Mouse (Mus musculus) spleen, postnatal 10 days (tissue): ENCODE data around the gene Grb10.

Experiments used
- DNase-seq, 2 experiments: peaks; one replicate each; pipeline ENCODE4 v3.0.0; 2021 to 2022; ENCODE audit warnings: low spot score in 2 of 2

Grb10 gene

DNA sequence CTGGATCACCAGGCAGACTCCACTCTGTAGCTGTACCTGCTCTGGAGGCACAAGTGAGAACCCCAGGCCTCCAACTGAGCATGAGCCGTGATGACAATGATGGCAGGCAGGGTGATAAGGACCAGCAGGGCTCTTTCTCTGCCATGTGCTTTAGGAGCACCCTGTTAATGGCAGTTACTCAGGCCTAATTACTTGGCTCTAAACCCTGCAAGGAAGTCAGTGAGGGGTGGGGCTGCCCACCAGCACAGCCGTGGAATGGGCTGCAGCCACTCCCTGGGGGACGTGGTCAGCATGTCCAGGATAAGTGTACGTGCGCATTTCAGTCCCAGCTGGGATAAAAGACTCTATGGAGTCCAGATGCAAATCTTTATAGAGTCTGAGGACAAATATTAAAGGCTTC is 5.7 kb downstream of the Grb10 start:
- no peak for DNase-seq

DNA sequence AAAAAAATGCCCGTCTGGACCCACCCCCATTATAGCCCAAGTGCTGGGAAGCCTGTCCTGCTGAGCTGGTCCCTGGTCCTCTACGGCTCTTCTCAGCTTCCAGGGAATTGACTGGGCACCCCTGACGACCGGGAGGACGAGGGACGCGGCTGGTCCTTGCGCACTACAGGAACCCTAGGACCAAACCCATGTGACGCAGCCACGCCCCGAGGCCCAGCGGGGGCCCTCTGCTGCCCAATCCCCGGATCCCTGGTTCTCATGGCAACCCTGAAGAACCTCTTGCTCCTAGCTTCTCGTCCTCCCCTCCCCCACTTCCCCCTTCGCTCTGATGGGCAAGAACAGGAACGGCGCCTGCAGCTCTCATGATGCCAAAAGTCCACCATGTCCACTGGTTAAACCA is 11.8 kb downstream of the Grb10 start:
- DNase-seq = no peak

DNA sequence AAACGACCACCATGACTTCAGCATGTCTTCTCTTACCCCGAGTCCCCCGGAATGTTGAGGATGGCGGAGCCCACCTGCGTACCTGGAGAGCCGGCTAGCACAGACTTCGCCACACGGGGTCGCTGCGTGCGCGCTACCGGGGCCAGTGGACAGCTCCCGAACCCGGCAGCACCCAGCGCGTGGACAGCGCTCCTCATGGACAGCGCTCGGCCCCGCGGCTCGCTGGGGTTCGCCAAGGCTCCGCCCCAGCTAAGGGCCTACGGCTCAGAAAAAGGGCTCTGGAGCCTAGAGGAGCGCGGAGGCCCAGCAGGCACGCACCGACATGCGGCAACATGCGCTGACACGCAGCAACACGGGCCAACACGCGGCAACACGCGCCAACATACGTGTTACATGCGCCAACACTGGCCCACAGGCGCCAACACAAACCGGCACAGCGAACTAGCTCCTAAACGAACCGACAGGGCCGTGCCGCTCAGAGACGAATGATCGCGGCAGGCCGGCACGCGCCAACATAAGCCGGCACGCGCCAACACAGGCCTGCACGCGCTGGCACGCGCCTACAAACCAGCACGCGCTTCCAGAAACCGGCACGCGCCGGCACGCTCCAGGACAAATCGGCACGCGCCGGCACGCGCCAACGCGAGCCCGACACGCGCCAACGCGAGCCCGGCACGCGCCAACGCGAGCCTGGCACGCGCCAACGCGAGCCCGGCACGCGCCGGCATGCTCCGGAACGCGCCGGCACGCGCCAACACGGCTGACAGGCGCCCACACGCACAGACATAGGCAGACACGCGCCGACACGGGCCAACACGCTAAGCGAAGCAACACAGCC is 12.5 kb downstream of the Grb10 start:
- peak in 1 of 2 experiments; percentile 54 for DNase-seq

DNA sequence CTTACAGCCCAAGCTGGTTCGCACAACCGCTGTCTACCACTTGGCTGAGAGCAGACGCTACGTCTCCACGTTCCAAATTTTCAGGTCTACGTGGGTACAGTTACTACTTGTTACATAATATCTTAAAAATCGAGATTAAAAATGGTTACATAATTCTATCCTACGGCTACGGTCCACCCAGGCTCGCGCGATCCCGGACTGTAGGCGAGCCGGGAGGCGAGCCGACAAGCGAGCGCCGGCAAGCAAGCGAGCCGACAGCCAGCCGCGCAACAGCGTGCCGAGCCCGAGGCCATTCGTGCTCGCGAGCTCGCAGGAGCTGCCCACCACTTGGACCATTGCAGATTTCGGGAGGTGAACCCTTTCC is 13.1 kb downstream of the Grb10 start:
- no peak for DNase-seq

DNA sequence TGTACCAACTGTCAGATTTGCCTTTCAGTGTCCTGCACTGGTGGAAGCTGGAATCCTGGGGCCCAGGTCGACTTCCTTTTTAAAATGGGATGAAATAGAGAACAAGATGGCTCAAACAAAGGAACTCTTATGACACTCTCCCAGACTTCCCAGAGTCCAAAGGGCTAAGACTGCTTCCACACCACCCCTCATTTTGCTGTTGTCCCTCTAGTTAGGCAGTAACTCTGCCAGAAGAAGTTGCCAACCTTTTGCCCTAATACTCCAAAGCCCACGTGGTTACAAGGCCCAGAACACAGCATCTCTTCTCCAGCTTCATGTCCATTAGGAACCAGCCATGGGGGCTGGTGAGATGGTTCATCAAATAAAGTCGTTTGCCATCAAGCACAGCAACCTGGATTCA is 15.4 kb downstream of the Grb10 start:
- no peak for DNase-seq

DNA sequence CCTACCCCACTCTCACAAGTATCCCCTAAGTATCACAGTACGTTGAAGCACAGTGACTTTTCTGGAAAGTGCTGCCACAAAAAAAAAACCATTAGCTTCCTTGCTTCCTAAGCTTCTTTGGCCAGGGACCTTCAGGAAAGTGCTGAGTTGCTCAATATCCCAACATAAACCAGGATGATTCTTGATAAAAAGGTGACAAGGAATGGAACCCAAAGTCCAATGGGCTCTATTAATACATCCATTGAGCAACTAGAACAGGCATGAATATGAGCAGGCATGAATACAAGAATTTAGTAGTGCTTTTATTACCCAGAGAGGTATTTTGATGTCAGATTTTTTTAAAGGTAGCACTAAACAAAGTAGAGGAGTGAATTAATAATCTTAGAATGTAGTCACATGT is 18.8 kb downstream of the Grb10 start:
- DNase-seq = no peak

DNA sequence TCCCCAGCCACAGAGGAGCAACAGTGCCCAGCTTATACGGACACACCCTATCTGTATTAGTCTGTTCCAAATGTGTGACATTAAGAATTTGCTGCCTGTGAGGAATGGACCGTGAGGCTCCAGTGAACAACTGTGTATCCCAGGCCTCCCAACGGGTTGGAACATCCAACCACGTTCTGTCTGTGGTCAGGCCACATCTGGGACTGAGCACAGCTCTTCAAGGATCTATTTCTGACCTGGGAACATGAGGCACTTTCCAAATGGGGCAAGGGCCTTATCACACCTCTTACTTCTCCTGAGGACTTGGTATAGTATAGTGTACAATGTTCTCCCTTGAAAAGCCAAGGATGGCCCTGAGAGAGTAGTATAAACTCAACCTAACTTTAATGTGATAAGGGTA is 19.9 kb downstream of the Grb10 start:
- no peak for DNase-seq

DNA sequence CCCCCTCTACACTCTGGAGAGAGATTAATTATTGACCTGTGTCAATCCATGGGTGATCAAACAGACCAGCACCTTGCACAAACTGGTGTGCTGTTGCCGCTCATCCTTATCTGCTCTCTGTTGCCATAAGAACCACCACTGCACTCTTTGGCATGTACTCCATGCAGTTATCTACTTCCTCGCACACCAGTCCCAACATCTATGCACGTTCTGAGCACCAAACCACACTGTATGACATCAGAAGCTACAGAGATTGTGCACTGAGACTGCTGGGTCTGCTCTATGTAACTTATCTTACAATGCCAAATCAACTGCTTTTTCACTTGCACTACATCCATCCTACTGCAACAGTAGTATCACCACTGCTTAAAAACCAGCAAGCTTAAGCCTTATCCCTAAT is 28.4 kb downstream of the Grb10 start:
- DNase-seq = no peak

DNA sequence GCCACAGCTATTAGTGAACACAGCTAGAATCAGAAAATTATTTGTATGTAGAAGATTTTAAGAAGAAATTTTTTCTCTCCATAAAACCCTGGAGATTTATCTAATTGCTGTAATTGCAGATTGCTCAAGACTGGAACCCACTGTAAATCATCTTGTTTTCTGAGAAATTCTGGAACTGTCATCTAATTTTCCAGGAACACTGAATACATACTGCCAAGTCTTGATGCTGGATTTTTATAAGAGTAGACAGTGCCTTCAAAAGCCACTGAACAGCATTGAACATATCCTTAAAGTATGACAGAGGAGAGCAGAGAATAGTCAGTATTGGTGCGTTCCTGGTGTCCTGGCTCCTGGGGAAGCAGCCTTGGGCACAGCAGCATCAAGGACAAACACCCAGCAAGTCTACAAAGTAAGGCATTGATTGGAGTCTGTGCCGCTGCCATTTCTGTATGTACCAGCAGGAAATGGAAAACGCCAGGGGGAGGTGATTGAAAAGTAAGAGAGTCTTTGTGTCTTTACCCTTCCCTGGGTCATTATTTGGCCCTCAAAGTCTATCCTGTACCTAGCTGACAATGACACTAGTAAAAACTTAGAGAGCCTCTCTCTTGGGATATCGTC is 38.1 kb downstream of the Grb10 start:
- no peak for DNase-seq

DNA sequence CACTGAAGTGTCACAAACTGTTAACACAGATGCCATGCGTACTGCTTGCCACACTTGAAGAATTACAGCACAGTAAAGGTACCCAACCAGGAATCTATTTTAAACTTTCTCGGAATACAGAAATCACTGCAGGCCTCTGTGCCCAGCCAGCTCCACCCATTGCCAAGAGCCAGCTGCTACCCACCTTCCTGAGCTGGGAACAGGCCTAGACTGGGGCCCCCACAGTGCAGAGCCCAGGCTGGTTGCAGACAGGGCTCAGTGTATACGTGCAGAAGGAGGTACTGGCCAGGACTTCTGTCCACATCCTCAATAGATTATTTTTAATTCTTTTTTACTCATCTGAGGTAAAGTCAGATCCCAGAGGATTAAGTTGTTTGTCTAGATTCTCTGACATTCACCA is 39.6 kb downstream of the Grb10 start:
- no peak for DNase-seq

DNA sequence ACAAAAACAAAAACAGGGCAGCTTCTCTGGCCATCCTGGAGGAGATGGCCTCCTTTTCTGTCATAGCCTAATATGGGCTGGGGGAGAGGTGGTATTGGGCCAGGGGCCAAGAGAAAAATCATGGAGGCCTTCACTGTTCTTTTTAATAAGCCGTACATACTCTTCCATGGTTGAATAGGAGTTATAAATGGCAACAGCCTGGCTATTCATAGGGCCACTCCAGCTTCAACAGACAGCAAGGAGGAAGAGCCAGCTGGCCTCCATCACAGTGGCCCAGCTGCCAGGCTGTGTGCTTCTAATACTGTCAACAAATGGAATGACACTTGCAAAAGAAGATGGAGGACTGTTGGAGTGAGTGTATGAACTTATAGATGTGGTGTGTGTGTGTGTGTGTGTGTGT is 41.4 kb downstream of the Grb10 start:
- no peak for DNase-seq

DNA sequence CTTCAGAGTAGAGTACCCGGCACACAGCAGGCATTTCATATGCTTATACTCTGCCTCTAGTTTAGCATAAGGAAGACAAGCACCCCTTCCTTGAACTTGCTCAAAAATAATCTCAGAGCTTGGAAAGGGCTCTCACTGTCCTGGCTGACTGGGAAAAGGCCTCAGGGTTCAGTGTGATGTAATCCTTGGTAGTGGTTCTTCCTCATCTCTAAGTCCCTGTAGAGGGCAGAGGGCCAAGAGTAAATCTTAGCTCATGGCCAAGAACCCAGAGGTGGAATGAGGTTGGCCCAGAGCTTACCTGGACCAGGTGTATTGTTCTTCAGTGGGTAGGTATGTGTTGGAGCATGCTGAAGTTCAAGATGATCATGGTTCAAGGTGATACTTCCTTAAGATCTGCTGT is 43.1 kb downstream of the Grb10 start:
- DNase-seq = no peak

DNA sequence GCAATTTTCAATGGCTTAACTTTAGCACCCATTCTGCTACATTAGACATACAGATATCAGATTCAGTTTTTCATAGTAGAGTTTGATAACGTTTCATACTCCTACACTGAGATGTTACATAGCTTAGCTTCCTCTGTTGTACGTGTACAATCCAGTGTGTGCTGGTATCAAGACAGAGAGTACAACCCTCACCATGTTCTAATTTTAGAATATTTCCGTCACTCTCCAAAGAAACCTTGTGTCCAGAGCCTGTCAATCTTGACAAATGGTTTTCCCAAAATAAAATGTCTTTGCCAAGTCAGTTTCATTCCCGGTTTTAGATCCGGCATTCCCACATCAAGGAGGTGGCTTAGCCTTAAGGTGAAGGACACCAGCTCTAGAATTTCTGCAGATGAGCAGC is 44.7 kb downstream of the Grb10 start:
- no peak for DNase-seq

DNA sequence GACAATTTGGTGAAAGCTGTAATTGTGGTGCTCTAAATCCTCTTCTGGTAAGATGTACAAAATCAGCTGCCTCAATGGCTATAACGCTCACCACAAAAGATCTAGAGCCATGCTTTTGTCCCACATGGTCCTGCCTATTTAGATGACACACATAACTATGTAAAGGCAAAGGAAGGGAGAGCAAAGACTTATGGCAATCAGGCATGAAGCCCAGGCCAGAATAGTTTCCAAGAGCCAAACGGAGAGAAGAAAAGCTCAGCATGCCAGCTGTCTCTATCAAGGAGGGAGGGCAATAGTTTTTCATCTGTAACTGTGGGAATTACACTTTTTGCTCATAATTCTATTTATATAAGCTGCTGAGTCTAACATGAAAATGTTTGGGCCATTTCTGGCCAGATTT is 45.3 kb downstream of the Grb10 start:
- no peak for DNase-seq

DNA sequence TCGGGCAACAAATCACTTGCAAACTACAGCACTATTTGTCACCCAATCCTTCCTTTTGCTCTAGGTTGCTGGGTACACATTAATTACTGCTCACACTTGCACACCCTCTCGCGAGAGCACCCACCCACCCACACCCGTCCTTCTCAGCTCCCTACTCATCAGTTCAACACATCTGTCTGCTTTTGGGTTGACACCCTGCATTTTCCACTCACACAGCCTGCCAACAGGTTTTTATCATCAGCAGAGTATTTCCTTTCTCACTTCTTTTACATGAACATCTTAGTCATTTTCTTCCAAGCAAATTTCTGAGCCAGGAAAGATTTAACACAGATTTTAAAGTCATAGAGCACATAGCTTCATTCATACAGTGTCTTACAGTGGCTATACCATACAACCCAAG is 48.6 kb downstream of the Grb10 start:
- DNase-seq = no peak

DNA sequence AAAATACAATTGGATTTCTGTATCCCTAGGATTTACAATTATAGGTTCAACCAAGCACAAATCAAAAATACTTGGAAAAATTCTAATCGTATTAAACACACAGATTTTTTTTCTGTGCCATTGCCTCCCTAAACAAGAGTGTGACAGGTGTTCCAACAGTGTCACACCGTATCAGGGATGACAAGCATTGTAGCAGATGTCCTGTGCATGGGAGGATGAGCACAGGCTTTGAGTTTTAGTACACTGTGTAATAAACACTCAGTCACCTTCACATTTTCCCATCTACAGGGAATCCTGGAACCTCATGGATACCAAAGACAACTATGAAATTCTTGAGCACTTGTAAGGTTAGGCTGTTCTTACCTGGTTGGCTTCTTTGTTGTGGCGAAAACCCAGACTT is 51.2 kb downstream of the Grb10 start:
- DNase-seq = no peak

DNA sequence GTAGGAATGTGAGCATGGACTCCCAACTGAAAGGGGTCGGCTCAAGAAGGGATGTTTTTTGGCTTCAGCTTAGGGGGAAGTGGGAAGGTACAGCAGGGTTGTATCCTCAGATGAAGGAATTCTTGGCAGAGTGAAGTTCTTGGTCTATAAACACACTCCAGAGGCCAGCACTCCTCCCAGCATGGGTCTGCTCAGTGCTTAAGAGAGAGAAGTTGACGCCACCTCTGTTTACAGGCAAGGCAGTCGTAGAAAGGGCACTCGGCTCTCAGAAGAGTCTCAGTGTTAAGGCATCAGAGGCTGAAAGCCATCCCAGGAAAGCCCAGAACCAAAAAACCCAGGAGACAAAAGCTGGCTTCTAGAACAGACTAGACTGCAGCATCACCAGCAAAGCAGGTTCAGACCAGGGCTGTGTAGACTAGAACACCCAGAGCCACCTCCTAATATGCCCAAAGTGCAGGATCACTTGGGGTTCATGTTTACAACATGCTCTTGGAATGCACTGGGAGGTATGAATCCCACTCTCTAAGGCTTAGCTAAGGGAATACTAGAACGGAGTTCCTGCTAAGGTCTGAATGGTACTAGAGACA is 59.8 kb downstream of the Grb10 start:
- DNase-seq = no peak

DNA sequence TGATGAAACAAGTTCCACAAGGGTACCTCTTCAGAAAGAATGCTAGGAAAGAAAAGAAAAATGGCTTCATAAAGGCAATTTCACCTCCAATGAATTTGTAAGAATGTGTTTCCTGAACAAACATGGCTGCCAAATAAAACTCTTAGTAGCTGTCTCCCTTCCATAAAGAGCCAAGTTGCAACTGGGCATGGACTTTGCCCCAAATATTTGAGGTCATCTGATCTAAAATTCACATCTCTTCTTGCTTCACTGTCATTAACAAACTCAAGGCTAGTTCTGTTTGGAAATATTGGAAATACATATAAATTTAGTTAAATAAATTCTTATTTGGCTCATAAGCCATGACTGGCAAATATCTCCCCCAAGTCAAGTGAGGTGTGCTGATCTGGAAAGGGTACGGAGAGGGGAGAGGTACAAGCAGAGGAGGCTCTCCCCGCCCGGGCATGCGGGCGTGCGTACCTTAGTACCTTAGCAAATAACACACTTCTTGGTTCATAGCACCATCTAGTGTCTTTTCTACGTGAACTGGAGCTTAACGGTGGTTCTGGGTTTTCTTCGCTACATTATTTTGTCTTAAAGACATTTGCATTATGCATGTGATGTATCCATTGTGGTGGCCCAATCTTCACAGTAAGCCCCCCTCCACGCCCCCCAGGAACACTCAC is 63.8 kb downstream of the Grb10 start:
- peak in 1 of 2 experiments; percentile 26 for DNase-seq

DNA sequence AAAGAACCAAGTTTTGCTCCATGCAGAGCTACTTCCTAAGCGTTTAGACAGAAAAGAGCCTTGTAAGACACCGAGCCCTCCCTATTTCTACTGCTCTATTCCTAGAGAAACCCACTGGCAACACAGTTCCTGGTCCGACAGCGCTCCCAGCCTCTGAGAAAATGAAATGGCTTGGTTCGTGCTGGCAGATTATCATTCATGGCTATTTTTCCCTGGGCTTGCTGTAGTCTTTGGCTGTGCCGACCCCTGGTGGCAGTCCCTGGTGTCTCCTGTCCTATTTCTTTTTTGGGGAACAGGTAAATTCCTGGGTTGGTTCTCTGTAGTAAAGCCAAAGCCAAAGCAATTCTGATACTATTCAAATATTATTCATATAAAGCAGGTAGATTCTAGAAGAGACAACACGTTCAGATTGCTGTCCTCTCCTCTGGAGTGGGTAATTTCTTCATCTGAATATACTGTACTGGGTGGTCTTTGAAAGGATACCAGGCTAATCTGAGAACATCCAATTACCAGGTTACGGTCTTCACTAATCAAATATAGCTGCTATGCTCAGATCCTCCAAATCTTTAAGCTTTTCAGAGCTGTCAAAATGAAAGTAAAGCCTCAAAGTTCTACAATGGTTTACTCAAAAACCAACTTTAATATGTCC is 65.0 kb downstream of the Grb10 start:
- peak; percentile 22 to 73 for DNase-seq

DNA sequence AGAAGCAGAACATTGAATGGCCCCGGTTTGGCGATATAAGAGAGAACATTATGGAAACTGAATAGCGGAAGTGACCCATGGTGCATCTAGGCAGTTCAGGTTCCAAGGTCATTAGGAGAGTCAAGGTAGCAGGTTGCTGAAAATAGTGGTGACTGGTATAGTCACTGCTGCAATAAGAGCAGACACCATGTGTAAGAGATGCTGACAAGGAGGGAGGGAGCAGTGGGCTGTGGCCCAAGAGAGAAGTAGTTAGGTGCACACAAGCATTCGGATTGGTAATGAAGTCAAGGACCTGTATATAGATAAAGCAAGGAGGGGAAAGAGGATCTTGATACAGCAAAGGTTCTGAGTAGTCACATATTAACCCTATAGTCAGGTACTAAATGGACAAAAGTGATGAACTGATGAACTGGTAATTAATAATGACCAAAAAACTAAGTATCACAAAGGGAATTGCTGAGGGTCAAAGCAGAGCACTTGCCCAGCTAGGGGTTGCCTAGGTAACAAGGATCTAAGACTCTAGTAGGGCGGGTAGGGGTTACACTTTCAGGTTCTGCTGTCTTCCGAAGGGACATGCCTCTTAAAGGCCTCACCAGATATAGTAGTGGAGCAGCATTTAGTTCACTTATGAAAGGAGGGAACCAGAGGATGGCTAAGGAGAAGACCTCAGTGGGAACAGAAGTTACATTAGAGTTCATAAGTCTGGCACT is 65.9 kb downstream of the Grb10 start:
- no peak for DNase-seq

DNA sequence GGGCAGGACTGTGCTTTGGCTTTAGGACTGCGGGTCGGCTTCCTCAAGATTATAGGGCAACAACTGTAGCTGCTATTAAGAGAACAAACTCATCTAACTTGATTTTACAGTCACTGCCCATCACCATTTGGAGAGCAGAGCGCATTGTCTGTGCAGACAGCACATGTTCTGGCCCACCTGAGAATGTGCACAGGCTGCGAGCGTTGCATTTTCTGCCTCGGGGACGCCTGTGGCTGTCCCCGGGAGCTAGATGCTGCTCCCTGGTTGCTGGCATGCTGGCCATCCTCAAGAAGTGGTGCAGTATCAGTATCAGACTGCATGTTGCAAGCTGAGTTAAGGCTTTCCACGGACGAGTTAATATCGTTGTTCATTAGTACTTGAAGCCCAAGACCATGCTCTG is 68.2 kb downstream of the Grb10 start:
- no peak for DNase-seq

DNA sequence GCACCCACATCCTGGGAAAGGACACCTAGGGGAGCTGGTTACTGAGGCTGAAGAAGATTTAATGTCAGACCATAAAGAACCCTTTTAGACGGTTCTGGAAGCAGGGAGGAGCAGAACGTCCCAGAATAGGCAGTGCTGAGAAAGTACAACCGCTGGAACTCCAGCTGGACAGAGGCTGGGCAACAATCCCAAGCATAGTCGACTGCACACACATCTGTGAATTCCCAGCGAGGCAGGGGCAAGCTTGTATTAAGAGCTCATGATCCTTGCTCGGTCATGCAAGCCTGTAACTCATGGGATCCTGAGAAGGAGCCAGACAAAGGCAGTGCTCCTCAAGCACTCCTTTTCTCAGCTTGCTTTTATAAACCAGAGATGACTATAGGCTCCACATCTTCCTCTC is 69.7 kb downstream of the Grb10 start:
- no peak for DNase-seq
